Mouse (Mus musculus) E14TG2a.4 (cell line): ENCODE data around the gene Dnajb3.

ENCODE experiments used
- CTCF ChIP-seq: conservative IDR thresholded peaks from 2 replicates; pipeline ENCODE4 v1.5.1; 2014; ENCODE audit warnings: low read length
- NANOG ChIP-seq: IDR thresholded peaks from 2 replicates; pipeline ENCODE4 v1.6.1; 2014; ENCODE audit warnings: borderline replicate concordance, low read length, mixed read lengths
- POU5F1 ChIP-seq: IDR thresholded peaks from 2 replicates; pipeline ENCODE4 v1.6.1; 2014; ENCODE audit warnings: low read length, borderline replicate concordance

- TF ChIP-seq CTCF (no peak), NANOG (no peak), POU5F1 (no peak)
These were observed 42.1 kb upstream of the Dnajb3 start for GRCm38 (mm10) chr1:88247660-88248059.
